Mouse (Mus musculus) myocyte (in vitro differentiated cells): ENCODE data around the gene Kcnq5. TPM values are rescaled to one million over a fixed set of nuclear protein-coding genes. Genes with fewer than 3 reads are reported as not detected.

ENCODE experiments used
- H3K27me3 ChIP-seq: one replicate; pipeline ENCODE4 v1.6.1; 2011; ENCODE audit not compliant: control insufficient read depth, insufficient read depth, insufficient read length
- H3K36me3 ChIP-seq: one replicate; pipeline ENCODE4 v1.6.1; 2011; ENCODE audit not compliant: control insufficient read depth, insufficient read depth
- H3K4me2 ChIP-seq: one replicate; pipeline ENCODE4 v1.6.1; 2011; ENCODE audit warnings: low read depth, control low read depth
- H3K4me3 ChIP-seq: one replicate; pipeline ENCODE4 v1.5.1; 2011; ENCODE audit warnings: mild to moderate bottlenecking, control low read depth, moderate library complexity
- H3K79me2 ChIP-seq: one replicate; pipeline ENCODE4 v1.6.1; 2011; ENCODE audit not compliant: control insufficient read depth, insufficient read depth
- H3ac ChIP-seq: one replicate; pipeline ENCODE4 v1.6.1; 2011; ENCODE audit not compliant: control insufficient read depth, insufficient read length
- CEBPB ChIP-seq: IDR thresholded peaks from 2 replicates; pipeline ENCODE4 v1.6.1; 2011; ENCODE audit warnings: mild to moderate bottlenecking, moderate library complexity; ENCODE audit not compliant: poor library complexity, insufficient read depth, severe bottlenecking
- E2F4 ChIP-seq: IDR thresholded peaks from one replicate; pipeline ENCODE4 v1.6.1; 2011; ENCODE audit warnings: mild to moderate bottlenecking, control low read depth, moderate library complexity; ENCODE audit not compliant: insufficient read depth
- MAX ChIP-seq: IDR thresholded peaks from one replicate; pipeline ENCODE4 v1.6.1; 2011; ENCODE audit warnings: low read depth, mild to moderate bottlenecking, control low read depth
- MYOD1 ChIP-seq, 3 experiments: IDR thresholded peaks; one replicate each; pipeline ENCODE4 v1.6.1; 2011; ENCODE audit warnings: control low read depth in 2 of 3, low read depth in 2 of 3, mild to moderate bottlenecking in 2 of 3, moderate library complexity in 1 of 3; ENCODE audit not compliant: insufficient read length in 2 of 3, control insufficient read depth in 1 of 3
- MYOG ChIP-seq, 3 experiments: IDR thresholded peaks; one replicate each; pipeline ENCODE4 v1.6.1; 2011; ENCODE audit warnings: control low read depth in 2 of 3, low read depth in 2 of 3, mild to moderate bottlenecking in 2 of 3; ENCODE audit not compliant: insufficient read length in 2 of 3, control insufficient read depth in 1 of 3, insufficient read depth in 1 of 3
- POLR2A ChIP-seq: IDR thresholded peaks from one replicate; pipeline ENCODE4 v1.6.1; 2011; ENCODE audit warnings: low read depth, mild to moderate bottlenecking, control low read depth, moderate library complexity; ENCODE audit not compliant: insufficient read length
- POLR2AphosphoS2 ChIP-seq: IDR thresholded peaks from one replicate; pipeline ENCODE4 v1.6.1; 2011; ENCODE audit warnings: low read depth, control low read depth; ENCODE audit not compliant: insufficient read length
- REST ChIP-seq: IDR thresholded peaks from one replicate; pipeline ENCODE4 v1.6.1; 2011; ENCODE audit warnings: mild to moderate bottlenecking, control low read depth, moderate library complexity; ENCODE audit not compliant: insufficient read depth, insufficient read length
- SRF ChIP-seq: IDR thresholded peaks from one replicate; pipeline ENCODE4 v1.6.1; 2011; ENCODE audit warnings: low read depth; ENCODE audit not compliant: control insufficient read depth, insufficient read length
- TCF12 ChIP-seq: IDR thresholded peaks from one replicate; pipeline ENCODE4 v1.6.1; 2011; ENCODE audit warnings: mild to moderate bottlenecking, control low read depth; ENCODE audit not compliant: poor library complexity, insufficient read depth, severe bottlenecking
- TCF3 ChIP-seq: IDR thresholded peaks from one replicate; pipeline ENCODE4 v1.6.1; 2011; ENCODE audit warnings: low read depth, control low read depth; ENCODE audit not compliant: insufficient read length
- USF1 ChIP-seq: IDR thresholded peaks from one replicate; pipeline ENCODE4 v1.6.1; 2011; ENCODE audit warnings: low read depth, mild to moderate bottlenecking, control low read depth, moderate library complexity
- polyA plus RNA-seq: library from polyadenylated mRNA; unstranded; fragments of >200 nt; fragmentation: generic; extraction: Trizol; gene quantifications from one replicate; pipeline ENCODE4 v1.2.1, GENCODE M21; 2012; ENCODE audit warnings: missing spikeins

Gene Kcnq5
- polyA plus RNA-seq, 1 experiment = not detected

DNA sequence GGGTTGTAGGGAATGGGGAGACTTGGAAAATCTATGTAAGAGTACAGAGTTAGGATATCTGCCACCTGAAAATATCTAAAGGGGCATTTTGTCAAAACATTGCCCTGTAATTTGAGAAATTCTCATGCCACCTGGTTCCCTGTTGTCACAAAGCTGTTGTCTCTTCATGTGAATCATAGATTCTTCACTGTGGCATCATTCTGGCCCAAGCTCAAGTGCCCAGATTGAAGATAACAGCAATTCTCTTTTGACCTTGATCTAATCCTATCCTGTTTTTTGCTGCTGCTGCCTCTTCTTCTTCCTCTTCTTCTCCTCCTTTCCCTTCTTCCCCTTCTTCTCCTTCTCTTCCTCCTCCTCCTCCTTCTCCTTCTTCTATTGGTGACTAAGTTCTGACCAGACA lies 240.5 kb downstream of the Kcnq5 start:
- Histone ChIP-seq H3K79me2 (no peaks in the 10 kb centered on the region), H3K27me3 (no peaks in the 10 kb centered on the region), H3K4me2 (no peak overlapping the region), H3K4me3 (no peak overlapping the region), H3ac (no peak overlapping the region), H3K36me3 (no peaks in the 10 kb centered on the region)
- TF ChIP-seq TCF3 (no peak), USF1 (no peak), MAX (no peak), POLR2A (no peak), MYOD1 (IDR thresholded peaks at IDR 0.05; ENCODE audit: control insufficient read depth in 1 of 3, insufficient read length in 2 of 3, low read depth in 2 of 3) (no peak), SRF (no peak), MYOG (IDR thresholded peaks at IDR 0.05; ENCODE audit: control insufficient read depth in 1 of 3, insufficient read depth in 1 of 3, insufficient read length in 2 of 3, low read depth in 2 of 3) (no peak), POLR2AphosphoS2 (no peak), CEBPB (no peak), E2F4 (no peak), TCF12 (no peak), REST (no peak)

GRCm38 (mm10) chr1:21714816-21715215 lies 246.9 kb downstream of the Kcnq5 start:
- no peak overlapping the region for H3K4me2 ChIP-seq
- TF ChIP-seq MYOD1 (IDR thresholded peaks at IDR 0.05; ENCODE audit: control insufficient read depth in 1 of 3, insufficient read length in 2 of 3, low read depth in 2 of 3) (no peak), MYOG (IDR thresholded peaks at IDR 0.05; ENCODE audit: control insufficient read depth in 1 of 3, insufficient read depth in 1 of 3, insufficient read length in 2 of 3, low read depth in 2 of 3) (no peak), TCF3 (no peak), POLR2AphosphoS2 (no peak), USF1 (no peak)
- no peak overlapping the region for H3K4me3 ChIP-seq

DNA sequence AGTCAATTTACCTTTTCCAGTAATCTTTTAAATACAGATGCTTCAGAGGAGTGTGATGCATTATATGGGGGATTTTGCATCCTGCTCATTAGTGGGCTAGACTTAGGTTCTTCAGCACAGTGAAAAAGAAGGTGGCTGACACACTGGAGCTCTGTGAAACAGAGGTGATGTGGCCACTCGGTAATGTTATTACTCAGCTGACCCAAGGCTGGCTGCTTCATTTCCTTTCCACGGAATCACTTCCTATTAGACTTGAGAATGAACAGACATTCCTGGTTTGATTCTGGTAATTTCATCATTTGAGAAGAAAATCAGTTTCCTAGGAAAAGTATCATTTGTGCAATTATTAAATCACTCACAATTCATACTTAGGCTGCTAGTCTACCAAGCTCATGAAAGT lies 249.0 kb downstream of the Kcnq5 start:
- H3K27me3 ChIP-seq = no peaks in the 10 kb centered on the region

More at GRCm38 (mm10) chr1:21714816-21715215, 246.9 kb downstream of the Kcnq5 start:
- H3K36me3 ChIP-seq = no peaks in the 10 kb centered on the region
- H3K27me3 ChIP-seq = no peaks in the 10 kb centered on the region
- H3ac ChIP-seq = no peak overlapping the region
- no peaks in the 10 kb centered on the region for H3K79me2 ChIP-seq

DNA sequence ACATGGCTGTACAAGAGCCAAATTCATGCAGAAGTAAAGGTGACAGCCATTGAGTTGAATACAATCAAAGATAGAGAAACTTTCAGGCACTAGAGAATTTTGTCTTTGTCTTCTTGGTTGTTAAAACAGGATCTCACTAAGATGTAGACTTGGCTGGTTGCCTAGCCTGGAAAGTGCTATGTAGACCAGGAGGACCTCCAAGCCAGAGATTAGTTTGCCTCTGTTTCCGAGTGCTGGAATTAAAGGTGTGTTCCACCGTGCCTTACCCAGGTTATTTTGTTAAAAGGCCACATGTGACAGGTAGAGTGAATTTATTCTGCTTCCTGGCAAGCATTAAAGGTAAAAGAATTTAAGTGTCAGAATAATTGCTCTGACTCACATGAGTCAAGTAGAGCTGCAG lies 271.3 kb downstream of the Kcnq5 start:
- no peak overlapping the region for H3K4me3 ChIP-seq
- H3K4me2 ChIP-seq = no peak overlapping the region
- H3K27me3 ChIP-seq = no peaks in the 10 kb centered on the region
- H3K36me3 ChIP-seq = no peaks in the 10 kb centered on the region
- H3K79me2 ChIP-seq = no peaks in the 10 kb centered on the region
- TF ChIP-seq MAX (no peak), TCF3 (no peak), CEBPB (no peak), REST (no peak), TCF12 (no peak), POLR2A (no peak), MYOD1 (IDR thresholded peaks at IDR 0.05; ENCODE audit: control insufficient read depth in 1 of 3, insufficient read length in 2 of 3, low read depth in 2 of 3) (no peak), SRF (no peak), USF1 (no peak), MYOG (IDR thresholded peaks at IDR 0.05; ENCODE audit: control insufficient read depth in 1 of 3, insufficient read depth in 1 of 3, insufficient read length in 2 of 3, low read depth in 2 of 3) (no peak)
- no peak overlapping the region for H3ac ChIP-seq

More for the DNA sequence above, 249.0 kb downstream of the Kcnq5 start:
- Histone ChIP-seq H3K36me3 (no peaks in the 10 kb centered on the region), H3K4me3 (no peak overlapping the region), H3K79me2 (no peaks in the 10 kb centered on the region), H3ac (no peak overlapping the region), H3K4me2 (no peak overlapping the region)
- no peak for TF ChIP-seq REST
- no peak for TF ChIP-seq E2F4
- TF ChIP-seq USF1 = no peak
- TF ChIP-seq MYOG (IDR thresholded peaks at IDR 0.05; ENCODE audit: control insufficient read depth in 1 of 3, insufficient read depth in 1 of 3, insufficient read length in 2 of 3, low read depth in 2 of 3) = no peak
- TF ChIP-seq CEBPB = no peak
- no peak for TF ChIP-seq POLR2A
- no peak for TF ChIP-seq TCF12
- TF ChIP-seq TCF3 = no peak
- no peak for TF ChIP-seq SRF
- no peak for TF ChIP-seq MAX
- no peak for TF ChIP-seq MYOD1 (IDR thresholded peaks at IDR 0.05; ENCODE audit: control insufficient read depth in 1 of 3, insufficient read length in 2 of 3, low read depth in 2 of 3)
- no peak for TF ChIP-seq POLR2AphosphoS2

DNA sequence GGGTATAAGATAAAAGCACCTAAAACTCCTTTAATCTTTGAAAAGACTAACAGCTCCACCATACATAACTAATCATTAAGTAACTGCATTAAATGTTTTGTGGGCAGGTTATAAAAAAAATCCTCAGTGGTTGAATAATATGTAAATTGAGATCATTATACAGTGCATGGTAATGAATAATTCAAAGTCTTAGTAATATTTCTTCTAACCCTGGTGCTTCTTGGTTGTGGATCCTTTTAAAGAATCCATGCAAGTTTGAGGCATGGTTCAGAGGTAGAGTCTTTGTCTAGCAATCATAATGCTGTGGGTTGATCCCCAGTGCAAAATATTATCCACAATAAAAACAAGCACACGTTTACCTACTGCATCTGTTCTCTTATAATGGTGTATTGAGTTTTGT lies 272.8 kb downstream of the Kcnq5 start:
- TF ChIP-seq MYOD1 (IDR thresholded peaks at IDR 0.05; ENCODE audit: control insufficient read depth in 1 of 3, insufficient read length in 2 of 3, low read depth in 2 of 3) (no peak), TCF12 (no peak), SRF (no peak), POLR2A (no peak), TCF3 (no peak), USF1 (no peak), E2F4 (no peak), CEBPB (no peak), MAX (no peak), REST (no peak), POLR2AphosphoS2 (no peak), MYOG (IDR thresholded peaks at IDR 0.05; ENCODE audit: control insufficient read depth in 1 of 3, insufficient read depth in 1 of 3, insufficient read length in 2 of 3, low read depth in 2 of 3) (no peak)
- H3K4me3 ChIP-seq = no peak overlapping the region
- H3K4me2 ChIP-seq = no peak overlapping the region
- no peak overlapping the region for H3ac ChIP-seq
- no peaks in the 10 kb centered on the region for H3K79me2 ChIP-seq
- no peaks in the 10 kb centered on the region for H3K27me3 ChIP-seq
- H3K36me3 ChIP-seq = no peaks in the 10 kb centered on the region
